8 mouse cellular contexts compared by ENCODE assay signal in the genomic region with DNA sequence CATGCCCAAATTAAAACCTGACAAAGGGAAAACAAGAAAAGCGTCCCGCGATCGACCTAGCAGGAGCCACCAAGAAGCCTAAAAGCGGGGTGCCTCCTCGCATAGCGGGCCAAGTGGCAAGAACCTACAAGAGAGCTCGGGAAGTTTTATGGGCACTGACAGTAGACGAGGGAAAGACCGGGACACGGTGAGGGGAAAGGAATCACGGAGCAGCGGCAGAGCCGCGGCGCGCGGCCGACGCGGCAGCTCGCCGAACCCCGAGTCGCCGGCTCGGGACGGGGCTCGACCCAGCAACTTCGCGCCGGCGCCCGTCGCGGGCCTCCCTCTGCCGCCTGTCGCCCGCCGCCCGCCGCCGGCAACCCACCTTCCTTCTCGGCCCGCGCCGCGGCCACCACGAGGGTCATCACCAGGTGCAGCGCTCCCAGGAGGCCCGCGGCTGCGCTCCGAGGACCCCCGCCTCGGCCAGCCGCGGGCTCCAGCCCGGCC. TPM values are rescaled to one million over a fixed set of nuclear protein-coding genes. Genes with fewer than 3 reads are reported as not detected.
DNase-seq lines count a peak whose midpoint lies in the region; ATAC-seq and TF ChIP-seq lines count a peak whose summit lies in the region.

No protein-coding gene starts in this region.

- H3K4me1 ChIP-seq in CH12.LX (ENCODE audit: control insufficient read depth in 1 of 2, insufficient read depth in 2 of 2), result peaks cover 12 to 57% of the 10 kb centered on the region in 2 experiments; a peak in 3 of 4 replicates
- peaks cover 4% of the 10 kb centered on the region; the same call in 1 of the 2 replicates for H3K4me1 ChIP-seq in cerebellum, adult 2 months (ENCODE audit: control insufficient read depth, insufficient read depth, low read length)
- H3K4me1 ChIP-seq in kidney, embryonic 16.5 days (ENCODE audit: insufficient read depth, low read length), result peaks cover 37% of the 10 kb centered on the region
- H3K4me1 ChIP-seq in midbrain, embryonic 11.5 days (ENCODE audit: control insufficient read depth, insufficient read depth, low read length), result peaks cover 16% of the 10 kb centered on the region
- no peaks in the 10 kb centered on the region for H3K4me1 ChIP-seq in stomach, postnatal 0 days (replicated peaks; ENCODE audit: control insufficient read depth, insufficient read depth)

- H3K4me3 ChIP-seq in CH12.LX (replicated peaks in 1 of 3; ENCODE audit: low read depth in 2 of 3, low read length in 2 of 3, poor library complexity in 1 of 3), result peak overlapping the region; percentile 79 to 95 (median 79)
- peak overlapping the region; percentile 98 for H3K4me3 ChIP-seq in cerebellum, adult 2 months (replicated peaks; ENCODE audit: insufficient read depth, low read depth, low read length)
- H3K4me3 ChIP-seq in kidney, embryonic 16.5 days (ENCODE audit: low read length), result peak overlapping the region; percentile 93
- H3K4me3 ChIP-seq in midbrain, embryonic 11.5 days (ENCODE audit: low read depth, low read length), result peak overlapping the region; percentile 83
- H3K4me3 ChIP-seq in stomach, postnatal 0 days (ENCODE audit: low read depth, low read length), result peak overlapping the region; percentile 92

- H3K27me3 ChIP-seq in CH12.LX (replicated peaks), result no peaks in the 10 kb centered on the region
- no peaks in the 10 kb centered on the region for H3K27me3 ChIP-seq in cerebellum, adult 2 months (ENCODE audit: control insufficient read depth, insufficient read depth, low read length)
- no peaks in the 10 kb centered on the region for H3K27me3 ChIP-seq in kidney, embryonic 16.5 days (ENCODE audit: insufficient read depth, low read length)
- no peaks in the 10 kb centered on the region for H3K27me3 ChIP-seq in midbrain, embryonic 11.5 days (ENCODE audit: control insufficient read depth, insufficient read depth, low read length)
- no peaks in the 10 kb centered on the region for H3K27me3 ChIP-seq in stomach, postnatal 0 days (ENCODE audit: control insufficient read depth, insufficient read depth, low read length)

- under 1% methylated on average over 58 of the region's 59 CpGs for WGBS in cerebellum, adult 2 months
- WGBS in kidney, embryonic 16.5 days, result 0% methylated on average over 43 of the region's 59 CpGs
- under 1% methylated on average over 55 of the region's 59 CpGs for WGBS in midbrain, embryonic 11.5 days
- WGBS in stomach, postnatal 0 days, result under 1% methylated on average over 41 of the region's 59 CpGs

- H3K36me3 ChIP-seq in CH12.LX (replicated peaks in 1 of 2; ENCODE audit: control insufficient read depth in 1 of 2, insufficient read depth in 1 of 2, low read length in 1 of 2), result peaks cover 0 to 5% of the 10 kb centered on the region in 2 experiments
- no peaks in the 10 kb centered on the region for H3K36me3 ChIP-seq in kidney, embryonic 16.5 days (ENCODE audit: insufficient read depth, low read length)
- no peaks in the 10 kb centered on the region for H3K36me3 ChIP-seq in midbrain, embryonic 11.5 days (ENCODE audit: control insufficient read depth, insufficient read depth, low read length)
- H3K36me3 ChIP-seq in stomach, postnatal 0 days (ENCODE audit: control insufficient read depth, insufficient read depth, low read length), result no peaks in the 10 kb centered on the region

- TF ChIP-seq CTCF in CH12.LX (conservative IDR thresholded peaks at IDR 0.05 in 1 of 2, IDR thresholded peaks at IDR 0.05 in 1 of 2; ENCODE audit: low read depth in 2 of 2, low read length in 2 of 2), result no peak
- TF ChIP-seq CTCF in cerebellum, adult 2 months (IDR thresholded peaks at IDR 0.05; ENCODE audit: borderline replicate concordance, insufficient read depth, low read depth, low read length), result no peak
- no peak for TF ChIP-seq CTCF in stomach, postnatal 0 days (IDR thresholded peaks at IDR 0.05; ENCODE audit: low read depth)

- intact Hi-C loops in gastrocnemius, postnatal 14 days (cut with DNase I; ENCODE audit: low total_unique reads), result loop anchor here (10.0 kb wide), 1 partner anchor 74 kb away; no protein-coding TSS in a partner anchor

- no peak overlapping the region for H3K27ac ChIP-seq in CH12.LX (ENCODE audit: insufficient read depth, low read depth)
- peak overlapping the region; percentile 94; the same call in 1 of the 2 replicates for H3K27ac ChIP-seq in cerebellum, adult 2 months (ENCODE audit: insufficient read depth, low read length)
- peak overlapping the region; percentile 82 for H3K27ac ChIP-seq in kidney, embryonic 16.5 days (ENCODE audit: low read length)
- H3K27ac ChIP-seq in midbrain, embryonic 11.5 days (ENCODE audit: low read depth, low read length), result peak overlapping the region; percentile 57
- peak overlapping the region; percentile 90 for H3K27ac ChIP-seq in stomach, postnatal 0 days (replicated peaks)

- peak overlapping the region; percentile 89 for H3K9ac ChIP-seq in CH12.LX (ENCODE audit: insufficient read depth, low read depth)
- H3K9ac ChIP-seq in kidney, embryonic 16.5 days (replicated peaks; ENCODE audit: low read length), result peak overlapping the region; percentile 98
- H3K9ac ChIP-seq in midbrain, embryonic 11.5 days (ENCODE audit: low read length), result peak overlapping the region; percentile 87
- H3K9ac ChIP-seq in stomach, postnatal 0 days (ENCODE audit: low read length), result peak overlapping the region; percentile 95

- no peak for DNase-seq in frontal cortex, adult 2 months (ENCODE audit: extremely low spot score in 1 of 2, low spot score in 1 of 2)
- DNase-seq in CH12.LX (ENCODE audit: extremely low read depth), result no peak
- peak; percentile 40 to 59 for DNase-seq in cerebellum, adult 2 months
- DNase-seq in gastrocnemius, postnatal 14 days, result peak; percentile 49
- peak; percentile 94 for DNase-seq in midbrain, embryonic 11.5 days (ENCODE audit: low spot score, missing footprints)
- DNase-seq in stomach, postnatal 0 days (ENCODE audit: low spot score), result peak; percentile 54

- no peak for TF ChIP-seq RAD21 in CH12.LX (IDR thresholded peaks at IDR 0.05; ENCODE audit: low read depth, low read length)

- peak overlapping the region; percentile 76 for H3K4me2 ChIP-seq in CH12.LX (ENCODE audit: insufficient read depth, low read depth, poor library complexity, severe bottlenecking)
- H3K4me2 ChIP-seq in kidney, embryonic 16.5 days (replicated peaks; ENCODE audit: low read depth, low read length), result peak overlapping the region; percentile 70
- H3K4me2 ChIP-seq in midbrain, embryonic 11.5 days, result peak overlapping the region; percentile 76
- H3K4me2 ChIP-seq in stomach, postnatal 0 days (replicated peaks; ENCODE audit: low read depth), result peak overlapping the region; percentile 74

- H3K9me3 ChIP-seq in CH12.LX (replicated peaks; ENCODE audit: low read length), result no peaks in the 10 kb centered on the region
- no peaks in the 10 kb centered on the region for H3K9me3 ChIP-seq in kidney, embryonic 16.5 days (ENCODE audit: low read length)
- no peaks in the 10 kb centered on the region for H3K9me3 ChIP-seq in midbrain, embryonic 11.5 days (ENCODE audit: control insufficient read depth, low read length)
- H3K9me3 ChIP-seq in stomach, postnatal 0 days (ENCODE audit: control insufficient read depth, low read length), result no peaks in the 10 kb centered on the region

- no peak for TF ChIP-seq EP300 in CH12.LX (IDR thresholded peaks at IDR 0.05; ENCODE audit: low read length)
- TF ChIP-seq EP300 in stomach, postnatal 0 days (optimal IDR thresholded peaks at IDR 0.05), result no peak

- in situ Hi-C loops in CH12.LX (cut with MboI; ENCODE audit: low pct_ligation_motif_present, low pct_unique_long_range_greater_than_20kb, low sequenced_read_pairs), result no loop called here

- no peak for TF ChIP-seq POLR2A in CH12.LX (IDR thresholded peaks at IDR 0.05; ENCODE audit: low read depth, low read length)
- no peak for TF ChIP-seq POLR2A in cerebellum, adult 2 months (IDR thresholded peaks at IDR 0.05; ENCODE audit: borderline replicate concordance, insufficient read depth, low read length)

- dilution Hi-C loops in CH12.LX (cut with MboI; ENCODE audit: extremely low pct_ligation_motif_present, extremely low pct_unique_long_range_greater_than_20kb, low sequenced_read_pairs), result no loop called here

- peaks cover 30% of the 10 kb centered on the region for H3K79me2 ChIP-seq in CH12.LX (replicated peaks; ENCODE audit: control insufficient read depth, extremely low read depth, insufficient read depth, poor library complexity, severe bottlenecking)

- ATAC-seq in frontal cortex, adult (ENCODE audit: low TSS enrichment), result peak; percentile 15; the same call in 1 of the 2 replicates
- ATAC-seq in kidney, embryonic 16.5 days (ENCODE audit: low FRiP score, low TSS enrichment), result no peak; the same call in 1 of the 2 replicates
- no peak for ATAC-seq in midbrain, embryonic 11.5 days (ENCODE audit: low FRiP score)
- no peak; the same call in none of the 2 replicates for ATAC-seq in stomach, postnatal 0 days (ENCODE audit: low FRiP score, low TSS enrichment)

TF ChIP-seq in CH12.LX, 34 proteins besides CTCF, POLR2A, EP300 and RAD21 (continues in another document):
- TF ChIP-seq MAFK (IDR thresholded peaks at IDR 0.05; ENCODE audit: insufficient replicate concordance, low read length) (no peak), ETS1 (conservative IDR thresholded peaks at IDR 0.05; ENCODE audit: low read depth, low read length) (no peak), E2F4 (IDR thresholded peaks at IDR 0.05; ENCODE audit: insufficient replicate concordance, low read depth, low read length) (no peak), MXI1 (IDR thresholded peaks at IDR 0.05; ENCODE audit: low read depth, low read length) (no peak), NELFE (IDR thresholded peaks at IDR 0.05; ENCODE audit: low read depth, low read length) (no peak), USF2 (conservative IDR thresholded peaks at IDR 0.05; ENCODE audit: low read depth, low read length) (no peak), ELF1 (IDR thresholded peaks at IDR 0.05; ENCODE audit: low read depth, low read length) (no peak), ZNF384 (IDR thresholded peaks at IDR 0.05; ENCODE audit: low read depth, low read length) (no peak), ZMIZ1 (IDR thresholded peaks at IDR 0.05; ENCODE audit: low read depth, low read length) (no peak), CHD2 (IDR thresholded peaks at IDR 0.05; ENCODE audit: low read length) (no peak), UBTF (IDR thresholded peaks at IDR 0.05; ENCODE audit: low read depth, low read length) (no peak), USF1 (IDR thresholded peaks at IDR 0.05; ENCODE audit: low read depth, low read length) (no peak), RCOR1 (conservative IDR thresholded peaks at IDR 0.05; ENCODE audit: low read depth, low read length) (no peak)

RNA-seq across cellular contexts. Expression of a gene that starts 4.6 kb away (rescaled TPM):
- 42.4 and 44.8 TPM in 2 replicates for polyA plus RNA-seq in frontal cortex, adult 2 months (2012; rRNA removed)
- total RNA-seq in CH12.LX (2012; rRNA removed), result 10.1 and 11.5 TPM in 2 replicates
- total RNA-seq in CH12.LX (2014; rRNA removed), result 8.3 and 9.7 TPM in 2 replicates
- 31.0 and 39.9 TPM in 2 replicates for polyA plus RNA-seq in CH12.LX (2012; ENCODE audit: insufficient read length, low read depth)
- 31.4 and 32.2 TPM in 2 replicates for polyA plus RNA-seq in cerebellum, adult 2 months (2012; rRNA removed)
- 10 to 100 TPM; 25.2 to 30.5 TPM for total RNA-seq in gastrocnemius, postnatal 14 days (2021)
- 9.6 and 11.5 TPM in 2 replicates for polyA plus RNA-seq in kidney, embryonic 16.5 days (2015; fragmentation: Nextera tagmentation; extraction: Ambion mirVana)
- 14.7 and 15.2 TPM in 2 replicates for polyA plus RNA-seq in midbrain, embryonic 11.5 days (2014; fragmentation: Nextera tagmentation; extraction: Ambion mirVana)
- 6.1 and 6.8 TPM in 2 replicates for polyA plus RNA-seq in stomach, postnatal 0 days (2015; fragmentation: Nextera tagmentation; extraction: Ambion mirVana)

Comparison
In these comparisons a context has a peak if more than half of its experiments do, and no peak if none do; other contexts are left out.
1. DNase-seq: peak in cerebellum, adult 2 months (2 of 2), gastrocnemius, postnatal 14 days (single experiment), midbrain, embryonic 11.5 days (single experiment) and stomach, postnatal 0 days (single experiment); none in frontal cortex, adult 2 months (0 of 2) and CH12.LX (single experiment).
2. Peak in every context shown above with its lines, with median percentiles within 50 percentile points of each other: H3K4me2 ChIP-seq, H3K4me3 ChIP-seq and H3K9ac ChIP-seq.